Mouse (Mus musculus): ENCODE data around the gene Vmn1r158.
"Not testable (repeated sequence)": the region's sequence is repeated elsewhere in the genome, so short reads cannot be mapped to it uniquely, and the experiment has no call there.

Vmn1r158 gene

DNA sequence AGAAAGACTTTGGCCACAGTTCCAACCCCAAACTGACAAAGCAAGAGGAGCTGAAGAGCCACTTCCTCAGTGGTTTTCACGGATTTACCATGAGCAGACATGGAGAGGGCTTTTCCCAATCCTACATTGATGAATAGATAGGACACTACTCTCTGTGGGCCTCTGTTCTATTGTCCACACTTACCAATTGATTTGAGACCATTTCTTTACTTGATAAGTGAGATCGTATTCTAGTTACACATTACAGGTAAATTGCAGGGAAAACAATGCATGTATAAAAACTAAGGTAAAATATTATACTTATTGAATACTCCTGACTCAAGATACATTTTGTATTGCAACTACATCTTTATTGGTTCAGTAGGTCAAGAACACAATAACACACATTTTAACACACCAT, at the start of gene Vmn1r158:
Gene Vmn1r158, minus strand, starts transcription at position 101 of the 400 bp plus-strand sequence.
- not testable (repeated sequence) for DNase-seq

- DNase-seq: not testable (repeated sequence)
Measured at GRCm38 (mm10) chr7:22775981-22776380, 14.6 kb downstream of the Vmn1r158 start.

DNA sequence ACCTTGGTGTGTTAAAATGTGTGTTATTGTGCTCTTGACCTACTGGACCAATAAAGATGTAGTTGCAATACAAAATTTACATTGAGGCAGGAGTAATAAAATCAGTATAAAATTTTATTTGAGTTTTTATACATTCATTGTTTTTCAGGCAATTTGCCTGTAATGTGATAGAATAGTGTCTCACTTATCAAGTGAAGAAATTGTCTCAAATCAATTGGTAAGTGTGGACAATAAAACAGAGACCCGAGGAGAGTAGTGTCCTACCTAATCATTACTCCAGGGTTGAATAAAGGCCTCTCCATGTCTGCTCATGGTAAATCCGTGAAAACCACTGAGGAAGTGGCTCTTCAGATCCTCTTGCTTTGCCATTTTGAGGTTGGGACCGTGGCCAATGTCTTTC, 29.2 kb downstream of the Vmn1r158 start, which contains the start of gene Vmn1r157:
Gene Vmn1r157, plus strand, starts transcription at position 301 of the 400 bp plus-strand sequence.
- not testable (repeated sequence) for DNase-seq
